Mouse (Mus musculus): ENCODE measurements around the gene Grtp1. TPM values are rescaled to one million over a fixed set of nuclear protein-coding genes. Genes with fewer than 3 reads are reported as not detected.

Grtp1 gene
- total RNA-seq, 2 experiments from 2014 or later: 10.8 to 13.1 TPM

DNA sequence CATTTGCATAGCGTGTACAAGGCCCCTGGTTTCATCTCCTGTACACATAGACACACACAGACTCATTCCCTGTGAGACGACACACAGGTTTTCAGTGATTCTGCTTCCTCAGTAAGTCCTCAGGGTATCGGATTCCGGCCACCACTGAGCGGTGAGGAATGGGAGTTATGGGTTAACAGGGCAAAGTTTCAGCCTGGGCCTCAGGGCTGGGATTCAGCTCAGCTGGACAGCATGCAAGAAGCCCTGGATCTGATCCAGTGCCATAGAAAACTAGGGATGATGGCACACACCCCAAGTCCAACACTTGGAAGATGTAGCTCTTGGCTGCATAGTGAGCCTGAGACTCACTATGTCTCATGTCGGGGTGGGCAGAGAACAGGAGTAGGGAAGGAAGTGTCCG, 20.5 kb downstream of the Grtp1 start:
- no peak for DNase-seq

DNA sequence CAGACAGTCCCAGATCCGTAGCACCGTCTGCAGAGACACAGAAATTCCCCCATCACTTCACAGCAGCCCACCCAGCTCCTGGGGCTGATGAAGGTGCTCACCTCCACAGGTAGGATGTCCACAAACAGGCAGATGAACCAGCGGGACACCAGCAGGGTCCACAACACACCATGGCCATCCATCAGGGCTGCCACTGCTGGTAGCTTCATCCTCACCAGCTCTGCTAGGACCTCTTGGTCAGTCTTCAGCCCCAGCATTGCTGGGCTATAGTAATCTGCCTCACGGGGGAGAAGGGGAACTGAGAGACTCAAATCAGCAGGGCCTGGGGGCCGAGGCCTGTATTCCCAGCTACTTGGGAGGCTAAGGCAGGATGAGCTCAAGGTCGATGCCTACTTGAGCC, 20.9 kb downstream of the Grtp1 start:
- no peak for DNase-seq
- intact Hi-C loops (cut with DNase I): no loop called here

More for the DNA sequence above, 20.5 kb downstream of the Grtp1 start:
- intact Hi-C loops (cut with DNase I): no loop called here

DNA sequence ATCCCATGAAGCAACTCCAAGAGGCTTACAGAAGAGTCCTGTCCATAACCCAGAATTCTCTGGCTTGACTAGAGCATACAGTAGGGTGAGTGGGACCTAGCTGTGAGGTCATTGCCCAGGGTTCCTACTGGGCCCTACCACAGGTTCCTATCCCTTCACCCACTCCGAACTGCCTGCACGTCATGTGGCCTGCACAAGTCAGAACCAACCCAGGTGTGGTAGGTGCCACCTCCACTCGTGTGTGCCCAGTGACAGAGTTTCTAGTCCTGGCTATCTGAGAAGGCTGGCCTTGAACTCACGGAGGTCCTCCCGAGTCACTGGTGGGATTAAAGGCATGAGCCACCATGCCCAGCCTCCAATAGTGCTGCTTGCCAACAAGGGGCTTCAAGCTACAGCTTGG, 22.3 kb downstream of the Grtp1 start:
- intact Hi-C loops (cut with DNase I): no loop called here
- DNase-seq: no peak

DNA sequence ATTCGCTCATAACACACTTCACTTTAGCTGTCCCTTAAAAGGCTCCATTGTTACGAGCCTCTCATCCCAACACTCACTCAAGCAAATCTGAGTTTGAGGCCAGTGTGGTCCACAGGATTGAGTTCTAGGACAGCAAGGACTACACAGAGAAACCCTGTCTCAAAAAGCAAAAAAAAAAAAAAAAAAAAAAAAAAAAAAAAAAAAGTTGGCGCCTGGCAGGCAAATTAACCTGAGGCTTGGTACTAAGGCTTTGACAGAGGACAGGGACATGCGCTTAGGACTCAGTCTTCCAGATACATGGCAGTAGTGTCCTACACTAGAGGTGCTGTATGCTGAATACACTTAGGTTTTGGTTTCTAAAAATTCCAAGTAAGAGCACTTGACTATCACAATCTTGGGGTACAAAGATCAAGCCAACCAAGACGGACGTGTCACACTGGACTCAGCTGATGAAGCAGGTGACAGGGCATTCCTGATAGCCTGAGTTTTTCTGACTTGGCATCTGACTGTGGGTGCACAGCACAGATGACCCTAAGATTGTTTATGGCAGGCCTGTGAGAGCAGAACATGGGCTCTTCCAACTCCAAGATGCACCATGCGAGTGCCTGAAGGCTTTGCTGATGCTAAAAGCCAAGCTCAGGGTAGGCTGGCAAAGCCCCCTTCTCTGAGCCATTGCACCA, 23.1 kb downstream of the Grtp1 start:
- intact Hi-C loops (cut with DNase I): no loop called here
- no peak for DNase-seq

DNA sequence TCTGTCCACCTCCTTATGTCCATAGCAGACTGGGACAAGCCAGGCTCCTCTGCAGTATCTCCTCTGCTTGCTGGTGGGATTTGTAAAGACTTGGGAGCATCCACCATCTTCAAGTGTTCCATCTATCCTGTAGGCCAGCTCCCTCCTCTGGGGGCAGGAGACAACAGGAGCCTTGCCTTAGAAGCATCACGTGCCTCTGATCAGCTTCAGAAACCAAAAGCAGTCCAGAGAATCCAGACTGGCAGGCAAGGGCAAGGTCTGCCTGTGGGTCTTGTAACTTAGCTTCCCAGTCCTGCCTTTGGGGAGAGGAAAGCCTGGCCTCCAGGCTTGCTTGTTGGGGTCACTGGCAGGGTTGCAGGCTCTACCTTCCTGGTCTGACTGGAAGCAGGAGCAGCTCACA, 24.8 kb downstream of the Grtp1 start:
- intact Hi-C loops (cut with DNase I): no loop called here
- no peak for DNase-seq

DNA sequence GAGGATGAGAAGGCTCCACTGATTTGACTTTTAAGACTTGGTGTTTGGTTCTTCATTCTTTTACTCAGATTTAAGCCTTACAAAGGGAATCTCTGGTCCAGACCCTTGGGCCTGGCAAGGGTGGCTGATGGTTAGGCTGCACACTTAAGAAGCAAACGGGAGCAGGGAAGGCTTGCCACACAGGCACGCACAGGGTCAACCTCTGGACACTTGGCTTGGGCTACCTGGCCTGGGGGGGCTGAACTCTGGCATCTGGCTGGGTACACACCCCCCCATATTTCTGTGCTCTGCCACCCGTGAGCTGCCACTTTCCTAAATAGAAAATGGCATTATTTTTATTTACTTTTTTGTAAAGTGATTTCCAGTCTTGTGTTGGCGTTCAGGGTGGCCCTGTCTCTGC, 25.6 kb downstream of the Grtp1 start:
- intact Hi-C loops (cut with DNase I): loop anchor here (5.0 kb wide), 1 partner anchor 32 kb away; no protein-coding TSS in a partner anchor
- DNase-seq: no peak

DNA sequence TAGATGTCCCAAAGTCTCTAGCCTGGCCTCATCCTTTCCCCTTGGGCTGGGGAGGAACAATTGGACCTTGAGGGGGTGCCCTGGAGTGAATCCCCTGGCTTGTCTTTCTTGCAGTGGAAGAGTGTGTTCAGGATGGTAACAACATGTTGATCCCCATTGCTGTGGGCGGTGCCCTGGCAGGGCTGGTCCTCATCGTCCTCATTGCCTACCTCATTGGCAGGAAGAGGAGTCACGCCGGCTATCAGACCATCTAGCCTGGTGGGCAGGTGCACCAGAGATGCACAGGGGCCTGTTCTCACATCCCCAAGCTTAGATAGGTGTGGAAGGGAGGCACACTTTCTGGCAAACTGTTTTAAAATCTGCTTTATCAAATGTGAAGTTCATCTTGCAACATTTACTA, 26.1 kb downstream of the Grtp1 start:
- intact Hi-C loops (cut with DNase I): loop anchor here (5.0 kb wide), 1 partner anchor 33 kb away; no protein-coding TSS in a partner anchor
- DNase-seq: no peak

DNA sequence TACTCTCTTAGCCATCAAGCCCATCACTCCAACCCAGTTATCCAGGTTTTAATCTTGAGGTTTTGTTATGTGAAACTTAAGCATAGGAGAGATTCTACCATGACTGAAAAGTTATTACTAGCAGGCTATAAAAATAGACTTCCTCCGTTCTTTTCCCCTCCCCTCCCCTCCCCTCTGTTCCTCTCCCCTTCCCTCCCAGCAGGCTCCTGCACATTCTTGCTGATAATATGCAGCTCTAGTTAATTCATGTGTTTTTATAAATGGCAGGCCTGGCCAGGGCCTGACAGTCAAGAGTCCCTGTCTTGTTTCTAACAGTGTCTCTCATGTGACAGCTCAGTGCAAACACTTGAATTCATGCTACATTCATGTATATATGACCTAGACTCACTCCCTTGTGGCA, 29.9 kb downstream of the Grtp1 start:
- no peak for DNase-seq
- intact Hi-C loops (cut with DNase I): loop anchor here (5.0 kb wide), 1 partner anchor 37 kb away; no protein-coding TSS in a partner anchor

DNA sequence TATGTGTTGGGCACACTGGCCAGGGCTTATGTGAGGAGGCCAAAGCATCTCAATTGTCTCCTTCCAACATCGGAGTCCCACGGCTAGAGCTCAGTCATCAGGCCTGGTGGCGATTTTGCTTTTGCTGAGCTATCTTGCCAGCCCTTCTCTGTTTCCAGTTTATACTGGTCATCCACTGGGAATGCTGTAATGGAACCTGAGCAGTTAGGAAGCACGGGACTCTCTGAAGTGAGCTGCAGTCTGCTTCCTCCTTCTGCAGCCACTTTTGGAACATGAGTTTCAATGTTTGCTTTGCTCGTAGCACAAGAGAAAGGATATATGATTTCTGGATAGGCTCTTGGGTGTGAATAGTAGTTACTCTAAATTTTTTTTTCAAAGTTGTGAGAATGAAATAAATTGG, 36.1 kb downstream of the Grtp1 start:
- no peak for DNase-seq
- intact Hi-C loops (cut with DNase I): no loop called here

DNA sequence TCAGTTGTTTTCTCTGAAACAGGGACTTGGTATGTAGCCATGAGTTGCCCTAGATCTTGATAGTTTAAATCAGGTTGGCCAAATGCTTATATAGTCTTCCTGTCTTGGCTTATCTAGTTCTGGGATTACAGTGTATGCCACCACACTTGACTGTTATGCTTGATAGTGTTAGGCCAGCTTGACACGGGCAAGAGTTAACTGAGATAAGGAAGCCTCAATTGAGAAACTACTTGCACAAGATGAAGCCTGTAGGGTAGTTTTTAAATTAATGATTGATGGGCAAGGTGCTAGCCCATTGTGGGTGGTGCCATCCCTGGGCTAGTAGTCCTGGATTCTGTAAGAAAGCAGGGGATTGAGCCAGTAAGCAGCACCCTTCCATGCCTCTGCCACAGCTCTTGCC, 36.9 kb downstream of the Grtp1 start:
- no peak for DNase-seq
- intact Hi-C loops (cut with DNase I): no loop called here

DNA sequence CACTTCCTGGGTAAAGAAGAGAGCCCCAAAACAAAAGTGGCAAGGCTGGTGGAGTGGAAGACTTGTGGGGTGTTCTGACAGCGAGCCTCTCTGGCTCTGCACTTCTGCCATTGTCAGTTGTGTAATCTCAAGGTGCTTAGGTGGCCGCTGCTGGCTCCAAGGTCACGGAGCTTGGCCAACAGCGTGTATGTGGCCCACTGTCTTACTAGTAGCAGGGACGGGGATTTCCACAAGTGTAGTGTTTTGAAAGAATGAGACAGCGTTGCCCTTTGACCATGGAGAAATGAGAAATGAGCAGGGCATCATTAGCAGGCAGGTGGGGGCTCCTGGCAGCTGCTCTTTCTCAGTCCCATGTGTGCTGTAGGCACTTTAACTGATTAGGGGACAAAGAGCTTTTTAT, 38.3 kb downstream of the Grtp1 start:
- no peak for DNase-seq
- intact Hi-C loops (cut with DNase I): no loop called here

DNA sequence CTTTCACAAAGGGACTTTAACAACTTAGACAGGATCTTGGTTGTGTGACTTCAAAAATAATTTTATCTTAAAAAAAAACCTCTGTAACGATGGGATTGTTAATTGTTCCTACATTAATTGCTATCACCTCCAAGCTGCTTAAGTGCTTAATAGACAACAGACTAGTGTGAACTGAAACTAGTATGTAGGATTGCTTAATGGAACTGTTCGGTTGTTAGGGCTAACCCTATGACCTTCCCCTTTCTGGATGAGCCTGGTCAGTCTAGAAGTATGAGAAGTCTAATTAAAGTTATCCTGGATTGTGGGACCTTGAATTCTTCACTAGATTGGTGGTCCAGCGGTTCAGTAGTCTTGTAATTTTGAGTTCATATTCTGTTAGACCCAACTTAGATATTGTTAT, 39.7 kb downstream of the Grtp1 start:
- no peak for DNase-seq
- intact Hi-C loops (cut with DNase I): no loop called here

DNA sequence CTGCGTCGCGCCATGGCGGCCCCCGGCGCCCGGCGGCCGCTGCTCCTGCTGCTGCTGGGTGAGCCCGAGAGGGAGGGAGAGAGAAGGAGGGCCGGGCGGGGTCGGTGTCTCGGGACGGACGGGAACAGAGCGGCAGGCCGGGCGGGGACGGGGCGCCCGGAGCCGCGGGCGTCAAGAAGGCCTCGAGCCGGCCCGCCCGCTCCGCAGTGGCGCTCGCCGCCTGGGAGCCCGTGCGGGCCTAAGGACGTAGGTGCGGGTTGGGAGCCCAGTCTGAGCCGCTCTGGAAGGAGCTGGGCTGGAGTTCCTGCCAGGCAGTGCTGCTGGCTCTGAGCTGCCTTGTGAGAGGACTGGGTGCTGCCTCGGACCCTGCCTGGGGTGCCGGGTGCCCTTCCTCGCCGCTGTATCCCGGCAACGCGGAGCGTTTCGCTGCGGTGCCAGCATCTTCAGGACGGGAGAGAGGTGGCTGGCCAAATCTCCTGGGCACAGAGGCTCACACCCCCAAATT, 41.0 kb downstream of the Grtp1 start:
- intact Hi-C loops (cut with DNase I): loop anchor here (10.0 kb wide), 1 partner anchor 45 kb away; the partner anchor contains the start of gene Grtp1

DNA sequence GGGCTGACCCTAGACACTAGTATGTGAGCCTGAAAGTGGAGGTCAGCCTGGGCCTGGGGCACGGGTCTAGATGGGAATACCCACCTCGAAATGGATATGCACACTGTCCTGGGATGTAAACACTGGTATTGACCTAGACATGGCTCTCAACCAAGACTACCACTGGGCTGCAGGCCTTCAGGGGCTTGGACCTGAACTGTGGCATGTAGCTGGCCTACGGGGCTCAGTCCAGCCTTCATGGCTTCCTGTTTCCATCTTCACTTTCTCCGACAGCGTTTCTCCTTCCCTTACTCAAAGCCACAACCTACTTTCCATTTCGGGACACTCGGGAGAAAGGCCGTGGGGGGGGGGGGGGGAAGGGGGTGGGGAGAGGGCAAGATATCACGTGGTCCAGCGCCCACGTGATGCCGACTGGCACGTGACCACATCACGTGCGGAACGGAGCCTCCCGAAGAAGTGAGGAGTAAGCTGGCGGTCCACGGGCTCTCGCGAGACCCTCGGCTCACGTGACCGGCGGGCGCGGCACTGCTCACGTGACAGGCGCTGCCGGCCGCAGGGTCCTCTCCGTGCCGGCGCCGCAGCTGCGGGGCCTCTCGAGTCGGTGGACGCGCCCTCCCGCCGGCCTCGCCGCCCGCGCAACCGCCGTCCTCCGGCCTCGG, 41.6 kb downstream of the Grtp1 start, which contains the start of gene Lamp1:
Lamp1 (plus strand) TSS at position 444 of the 659 bp plus-strand sequence.
- intact Hi-C loops (cut with DNase I): loop anchor here (10.0 kb wide), 1 partner anchor 46 kb away; the partner anchor contains the start of gene Grtp1
- peak; percentile 99 to 100 for DNase-seq

More for the DNA sequence above, 41.0 kb downstream of the Grtp1 start:
- DNase-seq: no peak

DNA sequence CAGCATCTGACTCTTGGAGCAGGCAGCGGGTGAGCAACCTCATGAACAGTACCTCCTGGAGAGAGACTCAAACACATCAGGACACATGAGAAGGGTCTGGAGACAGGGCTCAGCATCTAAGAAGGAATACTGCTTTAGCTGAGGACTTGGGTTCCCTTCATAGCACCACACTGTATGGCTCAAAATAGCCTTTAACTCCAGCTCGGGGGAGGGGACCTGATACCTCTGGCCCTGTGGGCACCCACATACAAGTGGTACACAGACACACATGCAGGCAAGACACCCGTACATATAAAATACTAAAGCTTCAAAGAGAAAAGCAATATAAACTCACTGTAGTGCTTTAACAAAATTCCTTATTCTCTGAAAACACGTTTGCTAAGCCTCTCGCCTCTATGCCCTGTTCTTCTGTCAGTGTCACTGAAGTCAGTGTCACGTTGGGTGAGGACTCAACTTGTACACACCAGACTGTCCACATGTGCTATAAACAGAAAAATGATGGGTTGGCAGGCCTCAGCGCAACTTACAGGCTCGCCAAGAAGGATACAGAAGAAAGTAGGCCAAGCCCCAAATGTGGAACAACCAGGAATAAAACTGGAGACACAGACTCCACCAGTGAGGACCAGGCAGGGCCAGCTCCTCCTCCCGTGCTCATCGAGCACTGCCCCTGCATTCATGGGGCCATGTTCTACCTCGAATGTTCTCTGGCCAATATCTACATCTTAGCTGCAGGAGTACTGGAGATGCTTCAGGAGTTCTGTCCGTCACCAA, 43.9 kb downstream of the Grtp1 start:
- peak in 1 of 2 experiments; percentile 44 for DNase-seq
- intact Hi-C loops (cut with DNase I): loop anchor here (10.0 kb wide), 1 partner anchor 48 kb away; the partner anchor contains the start of gene Grtp1

DNA sequence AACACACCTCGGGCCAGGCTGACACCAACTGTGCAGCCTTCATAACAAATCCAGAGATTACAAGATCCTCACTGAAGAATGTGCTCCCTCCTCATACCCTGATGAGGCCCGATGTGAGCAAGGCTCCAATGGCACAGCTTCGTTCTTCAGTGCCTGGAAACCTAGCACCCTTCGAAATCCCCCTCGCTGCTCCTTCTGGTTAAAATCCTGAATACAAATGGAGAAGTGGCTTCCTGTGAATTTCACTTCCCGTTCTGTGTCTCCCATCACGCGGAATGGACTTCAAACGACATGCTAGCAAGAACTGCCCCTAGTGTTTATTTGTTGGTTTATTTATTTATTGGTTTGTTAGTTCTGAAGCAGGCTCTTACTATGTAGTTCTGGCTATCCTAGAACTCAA, 45.1 kb downstream of the Grtp1 start:
- intact Hi-C loops (cut with DNase I): loop anchor here (10.0 kb wide), 1 partner anchor 49 kb away; the partner anchor contains the start of gene Grtp1
- DNase-seq: no peak

DNA sequence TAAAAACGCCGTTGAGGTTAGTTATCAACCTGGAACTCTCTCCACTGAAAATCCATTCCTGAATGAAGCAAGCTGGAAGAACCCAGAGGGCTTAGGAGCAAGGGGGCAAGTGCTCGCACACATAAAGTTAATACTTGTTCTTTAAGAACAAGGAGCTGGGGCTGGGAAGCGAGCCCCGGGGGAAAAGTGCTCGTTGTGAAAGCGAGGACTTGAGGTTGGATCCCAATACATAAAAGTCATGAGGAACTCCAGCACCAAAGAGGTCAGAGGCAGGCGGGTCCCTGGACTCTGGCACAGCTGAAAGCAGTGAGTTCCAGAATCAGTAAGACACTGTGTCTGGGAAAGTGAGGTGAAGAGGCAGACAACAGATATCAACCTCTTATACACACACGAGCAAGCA, 46.3 kb downstream of the Grtp1 start:
- intact Hi-C loops (cut with DNase I): loop anchor here (10.0 kb wide), 1 partner anchor 51 kb away; the partner anchor contains the start of gene Grtp1

DNA sequence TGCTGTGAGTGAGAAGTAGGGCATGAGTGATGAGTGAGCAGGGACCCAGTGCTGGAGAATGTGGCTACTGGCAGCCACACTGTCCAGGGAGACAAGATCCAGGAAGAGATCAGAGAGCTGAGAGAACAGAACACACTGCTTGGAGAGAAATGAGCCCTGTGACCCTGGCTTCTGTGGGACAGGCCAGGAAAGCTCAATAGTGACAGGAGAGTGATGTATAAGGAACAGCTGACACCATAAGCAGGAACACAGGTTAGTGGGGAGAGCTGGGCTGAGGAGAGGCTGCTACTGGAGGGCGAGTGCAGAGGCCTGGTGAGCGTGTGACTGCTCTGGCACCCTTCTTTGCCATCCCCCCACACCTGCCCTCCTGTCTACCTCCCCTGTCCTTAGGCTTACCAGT, 49.5 kb downstream of the Grtp1 start:
- intact Hi-C loops (cut with DNase I): loop anchor here (10.0 kb wide), 1 partner anchor 54 kb away; the partner anchor contains the start of gene Grtp1
- peak in 1 of 2 experiments; percentile 15 for DNase-seq

More for the DNA sequence above, 46.3 kb downstream of the Grtp1 start:
- no peak for DNase-seq

DNA sequence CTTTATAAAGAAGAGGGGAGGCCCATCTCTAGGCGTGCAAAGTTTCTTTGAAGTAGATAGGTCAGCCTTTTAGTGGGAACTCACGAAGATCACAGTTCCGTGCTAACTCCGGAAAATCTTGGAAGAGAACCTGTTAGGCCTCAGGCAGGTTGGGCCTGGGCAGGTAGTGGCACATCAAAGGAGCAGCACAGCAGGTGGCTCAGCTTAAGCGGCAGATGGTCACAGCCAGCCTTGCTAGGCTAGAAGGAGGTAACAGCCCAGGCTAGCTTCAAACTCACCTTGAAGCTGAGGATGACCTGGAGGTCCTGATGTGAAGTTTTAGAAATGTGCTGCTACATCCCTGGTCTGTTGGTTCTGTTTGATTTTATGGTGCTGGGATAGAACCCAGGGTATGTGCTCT, 50.6 kb downstream of the Grtp1 start:
- no peak for DNase-seq
- intact Hi-C loops (cut with DNase I): loop anchor here (10.0 kb wide), 1 partner anchor 55 kb away; the partner anchor contains the start of gene Grtp1

DNA sequence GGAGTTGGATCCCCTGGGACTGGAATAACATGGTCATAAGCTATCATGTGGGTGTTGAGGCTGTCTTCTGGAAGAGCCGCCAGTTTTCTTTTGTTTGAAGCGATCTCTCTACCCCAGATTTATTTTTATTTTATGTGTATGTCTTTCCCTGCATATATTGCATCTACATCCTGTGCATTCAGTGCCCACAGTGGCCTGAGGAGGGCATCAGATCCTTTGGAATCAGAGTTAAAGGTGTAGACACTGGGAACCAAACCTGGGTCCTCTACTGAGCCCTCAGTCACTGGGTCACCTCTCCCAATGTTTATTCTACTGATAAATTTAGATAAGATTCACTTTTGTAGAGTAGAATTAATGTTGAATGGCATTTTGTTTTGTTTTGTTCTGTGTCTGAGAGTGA, 51.1 kb downstream of the Grtp1 start:
- no peak for DNase-seq
- intact Hi-C loops (cut with DNase I): no loop called here

Measured in gastrocnemius, postnatal 36 days (tissue).